Mouse (Mus musculus): ENCODE measurements around the gene Tspan3. TPM values are rescaled to one million over a fixed set of nuclear protein-coding genes. Genes with fewer than 3 reads are reported as not detected.
A peak's percentile ranks its signal among the peaks of the same experiment; 100 is the strongest.

Gene Tspan3
- polyA plus RNA-seq, 1 experiment from 2014 or later = 397 TPM

DNA sequence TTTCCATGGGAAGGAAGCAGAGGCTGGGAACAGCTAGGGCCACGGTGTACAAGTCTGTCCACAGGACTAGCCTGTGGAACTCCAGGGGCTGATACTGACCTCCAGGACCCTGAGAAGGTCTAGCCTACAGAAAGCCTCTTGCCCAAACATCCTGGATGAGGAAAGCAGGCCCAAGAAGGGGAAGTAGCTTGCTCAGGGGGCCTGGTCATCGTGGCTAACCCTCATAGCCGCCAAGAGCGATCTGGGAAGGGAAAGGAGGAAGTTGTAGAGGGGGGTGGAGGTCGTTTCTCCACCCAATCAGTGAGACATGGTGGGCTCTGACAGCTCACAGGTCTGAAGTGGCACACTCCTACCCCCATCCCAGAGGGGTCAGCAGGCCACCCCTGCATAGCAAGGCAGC is 57.1 kb downstream of the Tspan3 start:
- no peaks in the 10 kb centered on the region for H3K27me3 ChIP-seq (replicated peaks)
- no peak overlapping the region for H3K9ac ChIP-seq
- no peaks in the 10 kb centered on the region for H3K36me3 ChIP-seq
- H3K27ac ChIP-seq (ENCODE audit: poor library complexity, severe bottlenecking) = no peak overlapping the region
- H3K9me3 ChIP-seq (replicated peaks) = no peaks in the 10 kb centered on the region
- 64% methylated on average over 5 of the region's 5 CpGs for WGBS
- H3K4me1 ChIP-seq (replicated peaks) = peaks cover 15% of the 10 kb centered on the region
- no peak; the same call in 1 of the 2 replicates for ATAC-seq (ENCODE audit: insufficient number of reproducible peaks, low FRiP score)
- H3K4me3 ChIP-seq = no peak overlapping the region
- H3K4me2 ChIP-seq = no peak overlapping the region

DNA sequence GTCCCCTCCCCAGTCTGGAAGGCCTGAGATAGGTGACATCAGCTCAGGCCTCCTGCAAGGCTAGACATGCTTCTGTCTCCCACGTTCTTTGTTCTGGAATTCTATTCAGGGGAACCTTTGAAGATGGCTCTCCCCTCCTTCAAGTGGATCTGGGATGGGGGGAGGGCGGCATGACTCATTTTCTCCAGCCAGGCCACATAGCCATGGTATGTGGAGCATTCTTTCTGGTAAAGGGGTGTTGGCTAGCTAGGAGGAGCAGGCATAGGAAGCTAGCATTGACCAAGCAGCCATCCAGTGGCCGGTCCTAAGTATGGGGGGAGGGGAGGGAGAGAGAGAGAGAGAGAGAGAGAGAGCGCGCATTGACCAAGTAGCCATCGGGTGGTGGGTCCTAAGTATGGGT is 57.8 kb downstream of the Tspan3 start:
- ATAC-seq (ENCODE audit: insufficient number of reproducible peaks, low FRiP score) = peak; percentile 37; the same call in 1 of the 2 replicates
- 59% methylated on average over 6 of the region's 6 CpGs for WGBS
- peaks cover 15% of the 10 kb centered on the region for H3K4me1 ChIP-seq (replicated peaks)
- no peak overlapping the region for H3K27ac ChIP-seq (ENCODE audit: poor library complexity, severe bottlenecking)
- no peak overlapping the region for H3K4me2 ChIP-seq
- no peak overlapping the region for H3K9ac ChIP-seq
- H3K9me3 ChIP-seq (replicated peaks) = no peaks in the 10 kb centered on the region
- H3K27me3 ChIP-seq (replicated peaks) = no peaks in the 10 kb centered on the region
- no peaks in the 10 kb centered on the region for H3K36me3 ChIP-seq
- H3K4me3 ChIP-seq = no peak overlapping the region

DNA sequence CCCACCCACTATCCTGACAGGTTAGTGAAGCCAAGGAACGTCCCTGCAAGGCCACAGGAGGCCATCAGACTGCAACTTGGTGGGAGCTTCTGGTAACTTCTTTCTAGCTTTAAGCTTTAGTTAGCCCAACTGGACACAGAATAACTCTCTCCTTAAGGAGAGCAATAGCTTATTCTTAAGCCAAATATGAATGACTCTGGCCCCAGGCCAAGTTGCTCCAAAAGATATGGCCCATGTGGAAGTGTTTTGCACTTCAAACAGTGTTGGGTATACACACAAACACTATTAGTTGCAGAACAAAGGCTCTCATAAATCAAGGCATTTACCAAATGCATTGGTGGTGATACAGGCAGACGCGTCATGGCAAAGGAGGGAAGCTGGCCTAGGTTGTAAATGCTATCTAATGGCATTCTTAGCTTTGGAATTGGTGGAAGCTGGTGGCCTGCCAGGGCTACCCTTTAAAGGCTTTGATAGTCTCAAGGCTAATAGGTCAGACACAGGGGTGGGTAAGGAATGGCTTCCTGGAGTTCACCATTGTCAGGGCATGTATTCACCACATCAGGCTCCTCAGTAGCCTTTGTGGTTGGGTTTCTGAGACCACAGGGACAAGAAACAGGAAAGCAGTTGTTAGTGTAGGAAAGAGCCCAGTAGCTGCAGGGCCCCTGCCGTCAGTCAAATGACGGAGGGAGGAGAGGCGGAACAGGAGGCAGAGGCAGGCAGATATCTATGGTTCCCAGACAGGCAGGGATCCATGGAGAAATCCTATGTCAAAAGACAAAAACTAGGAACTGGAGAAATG is 58.8 kb downstream of the Tspan3 start:
- Histone ChIP-seq H3K9me3 (replicated peaks) (no peaks in the 10 kb centered on the region), H3K9ac (no peak overlapping the region), H3K27ac (ENCODE audit: poor library complexity, severe bottlenecking) (no peak overlapping the region), H3K4me1 (replicated peaks) (peaks cover 15% of the 10 kb centered on the region), H3K4me3 (no peak overlapping the region), H3K4me2 (no peak overlapping the region), H3K27me3 (replicated peaks) (no peaks in the 10 kb centered on the region), H3K36me3 (no peaks in the 10 kb centered on the region)
- 84% methylated on average over 6 of the region's 6 CpGs for WGBS
- no peak for ATAC-seq (ENCODE audit: insufficient number of reproducible peaks, low FRiP score)

DNA sequence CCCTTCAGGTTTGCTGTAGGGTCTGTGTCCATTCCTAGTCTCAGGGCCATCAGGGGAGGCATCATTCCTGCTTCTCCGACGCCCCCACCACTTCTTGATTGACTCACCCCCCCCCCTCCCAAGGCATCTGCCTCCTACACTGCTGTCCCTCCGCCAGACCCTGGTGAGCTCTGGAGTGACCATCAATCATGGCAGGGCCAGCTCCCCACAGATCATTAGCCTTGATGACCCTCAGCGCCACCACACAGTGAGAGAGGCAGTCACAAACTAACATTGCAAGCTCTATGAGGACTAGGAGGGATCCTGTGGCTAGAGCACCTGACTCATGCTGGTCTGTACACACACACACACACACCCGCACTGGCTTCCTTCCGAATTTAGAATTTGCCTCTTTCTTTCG is 60.4 kb downstream of the Tspan3 start:
- WGBS = 73% methylated on average over 7 of the region's 7 CpGs
- no peaks in the 10 kb centered on the region for H3K36me3 ChIP-seq
- no peak overlapping the region for H3K4me2 ChIP-seq
- no peak overlapping the region for H3K9ac ChIP-seq
- H3K27me3 ChIP-seq (replicated peaks) = no peaks in the 10 kb centered on the region
- no peaks in the 10 kb centered on the region for H3K9me3 ChIP-seq (replicated peaks)
- H3K4me3 ChIP-seq = no peak overlapping the region
- H3K4me1 ChIP-seq (replicated peaks) = peaks cover 15% of the 10 kb centered on the region
- no peak overlapping the region for H3K27ac ChIP-seq (ENCODE audit: poor library complexity, severe bottlenecking)
- no peak for ATAC-seq (ENCODE audit: insufficient number of reproducible peaks, low FRiP score)

- Histone ChIP-seq H3K4me3 (no peak overlapping the region), H3K36me3 (no peaks in the 10 kb centered on the region), H3K9ac (no peak overlapping the region), H3K9me3 (replicated peaks) (no peaks in the 10 kb centered on the region), H3K27me3 (replicated peaks) (no peaks in the 10 kb centered on the region), H3K4me1 (replicated peaks) (no peaks in the 10 kb centered on the region), H3K27ac (ENCODE audit: poor library complexity, severe bottlenecking) (no peak overlapping the region), H3K4me2 (no peak overlapping the region)
- no peak for ATAC-seq (ENCODE audit: insufficient number of reproducible peaks, low FRiP score)
- WGBS = 51% methylated on average over 4 of the region's 4 CpGs
These were observed 64.3 kb downstream of the Tspan3 start for GRCm38 (mm10) chr9:56101022-56101421.

DNA sequence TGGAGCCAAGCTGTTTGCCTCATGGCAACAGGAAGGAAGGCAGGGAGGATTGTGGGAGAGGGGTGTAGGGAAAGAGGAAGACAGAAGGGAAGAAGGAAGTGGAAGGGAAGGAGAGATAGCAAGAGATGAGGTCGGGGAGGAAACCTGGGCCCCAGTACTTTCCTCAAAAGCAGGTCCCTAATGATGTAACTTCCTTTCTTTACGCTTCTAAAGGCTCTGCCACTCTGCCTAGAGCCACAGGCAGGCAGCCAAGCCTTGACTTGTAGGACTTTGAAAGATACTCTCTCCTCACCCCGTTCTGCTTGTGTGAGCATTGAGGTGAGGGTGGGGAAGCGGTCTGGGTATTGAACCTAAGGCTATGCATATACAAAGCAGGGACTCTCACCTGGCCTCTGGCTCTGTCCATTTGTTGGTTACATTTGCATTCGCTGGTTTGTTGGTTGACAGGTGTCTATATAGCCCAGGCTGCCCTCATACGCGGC is 65.2 kb downstream of the Tspan3 start:
- WGBS = 72% methylated on average over 7 of the region's 7 CpGs
- no peaks in the 10 kb centered on the region for H3K36me3 ChIP-seq

GRCm38 (mm10) chr9:56097584-56098298 is 67.5 kb downstream of the Tspan3 start:
- H3K36me3 ChIP-seq = no peaks in the 10 kb centered on the region
- no peaks in the 10 kb centered on the region for H3K9me3 ChIP-seq (replicated peaks)
- 72% methylated on average over 4 of the region's 4 CpGs for WGBS
- no peaks in the 10 kb centered on the region for H3K4me1 ChIP-seq (replicated peaks)
- no peak overlapping the region for H3K9ac ChIP-seq
- H3K27me3 ChIP-seq (replicated peaks) = no peaks in the 10 kb centered on the region
- H3K4me2 ChIP-seq = no peak overlapping the region
- no peak overlapping the region for H3K4me3 ChIP-seq
- no peak for ATAC-seq (ENCODE audit: insufficient number of reproducible peaks, low FRiP score)
- H3K27ac ChIP-seq (ENCODE audit: poor library complexity, severe bottlenecking) = no peak overlapping the region

More for the DNA sequence above, 65.2 kb downstream of the Tspan3 start:
- H3K9ac ChIP-seq = no peak overlapping the region
- H3K27ac ChIP-seq (ENCODE audit: poor library complexity, severe bottlenecking) = no peak overlapping the region
- no peak overlapping the region for H3K4me2 ChIP-seq
- no peaks in the 10 kb centered on the region for H3K4me1 ChIP-seq (replicated peaks)
- H3K4me3 ChIP-seq = no peak overlapping the region
- H3K27me3 ChIP-seq (replicated peaks) = no peaks in the 10 kb centered on the region
- ATAC-seq (ENCODE audit: insufficient number of reproducible peaks, low FRiP score) = no peak
- no peaks in the 10 kb centered on the region for H3K9me3 ChIP-seq (replicated peaks)

DNA sequence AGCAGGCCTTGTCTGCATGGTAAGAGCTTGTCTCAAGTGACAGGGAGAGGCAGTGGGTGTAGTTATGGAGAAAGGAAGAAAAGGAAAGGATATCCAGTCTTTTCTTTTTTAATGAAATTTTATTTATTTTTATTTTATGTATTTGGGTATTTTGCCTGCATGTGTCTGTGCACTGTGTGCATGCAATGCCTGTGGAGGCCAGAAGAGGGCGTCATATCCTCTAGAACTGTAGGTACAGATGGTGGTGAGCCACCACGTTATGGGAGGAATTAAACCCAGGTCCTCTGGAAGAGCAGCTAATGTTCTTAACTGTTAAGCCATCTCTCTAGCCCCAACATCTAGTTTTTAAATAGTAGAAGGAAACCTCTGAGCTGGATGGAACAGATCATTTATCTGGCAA is 73.2 kb downstream of the Tspan3 start:
- no peaks in the 10 kb centered on the region for H3K9me3 ChIP-seq (replicated peaks)
- ATAC-seq (ENCODE audit: insufficient number of reproducible peaks, low FRiP score) = no peak
- no peak overlapping the region for H3K27ac ChIP-seq (ENCODE audit: poor library complexity, severe bottlenecking)
- WGBS = 43% methylated on average over 2 of the region's 2 CpGs
- no peak overlapping the region for H3K4me2 ChIP-seq
- no peak overlapping the region for H3K9ac ChIP-seq
- no peaks in the 10 kb centered on the region for H3K27me3 ChIP-seq (replicated peaks)
- H3K36me3 ChIP-seq = no peaks in the 10 kb centered on the region
- H3K4me3 ChIP-seq = no peak overlapping the region
- peaks cover 20% of the 10 kb centered on the region for H3K4me1 ChIP-seq (replicated peaks)

- no peak for ATAC-seq (ENCODE audit: insufficient number of reproducible peaks, low FRiP score)
- no peaks in the 10 kb centered on the region for H3K36me3 ChIP-seq
- no peak overlapping the region for H3K4me3 ChIP-seq
- no peaks in the 10 kb centered on the region for H3K27me3 ChIP-seq (replicated peaks)
- no peaks in the 10 kb centered on the region for H3K9me3 ChIP-seq (replicated peaks)
- H3K9ac ChIP-seq = 0 out of 2 replicates have a peak overlapping the region, but pooled peaks have one; percentile 47
- peaks cover 20% of the 10 kb centered on the region for H3K4me1 ChIP-seq (replicated peaks)
- H3K4me2 ChIP-seq = peak overlapping the region; percentile 54
- H3K27ac ChIP-seq (ENCODE audit: poor library complexity, severe bottlenecking) = no peak overlapping the region
- 72% methylated on average over 5 of the region's 5 CpGs for WGBS
These were observed 74.6 kb downstream of the Tspan3 start for GRCm38 (mm10) chr9:56090546-56091225.

DNA sequence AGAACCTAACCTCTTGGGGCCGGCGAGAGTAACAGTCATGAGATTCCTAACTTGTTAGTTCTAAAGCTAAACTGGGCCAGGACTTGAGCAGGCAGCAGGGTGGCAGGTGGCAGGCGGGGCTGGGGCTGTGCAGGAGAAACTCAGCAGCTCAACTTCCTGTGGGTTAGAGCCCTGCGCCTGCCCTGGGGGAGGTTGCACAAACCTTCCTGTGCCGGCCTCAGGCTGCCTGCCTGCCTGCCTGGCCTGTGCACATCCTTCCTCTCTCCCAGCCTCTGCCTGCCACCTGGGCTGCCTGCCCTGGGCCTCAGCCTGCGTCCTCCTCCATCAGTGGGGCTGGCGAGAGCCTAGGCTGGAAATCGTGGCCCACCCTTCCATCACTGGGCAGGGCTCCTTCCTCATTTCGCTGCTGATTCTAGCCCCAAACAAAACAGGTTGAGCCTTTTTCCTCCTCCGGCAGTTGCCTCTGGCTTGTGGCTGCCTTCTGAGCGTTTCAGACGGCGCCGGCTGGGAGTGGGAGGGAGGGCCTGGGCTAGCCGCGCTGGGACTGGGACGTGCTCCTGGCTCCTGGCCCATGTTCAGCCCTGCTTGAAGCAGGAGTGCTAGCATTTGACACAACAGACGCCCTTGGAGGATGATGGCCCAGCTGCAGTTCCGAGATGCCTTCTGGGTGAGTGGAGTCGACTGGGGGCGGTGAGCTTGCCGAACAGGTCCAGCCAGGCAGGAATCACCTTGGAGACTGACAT is 75.3 kb downstream of the Tspan3 start, which contains the start of gene Pstpip1:
Gene Pstpip1 (plus strand): TSS at position 185 of the 743 bp plus-strand sequence.
- peak within 1 kb of the TSS; percentile 55; the same call in 1 of the 2 replicates for H3K27ac ChIP-seq (ENCODE audit: poor library complexity, severe bottlenecking)
- no peak within 1 kb of the TSS for H3K4me3 ChIP-seq
- H3K4me1 ChIP-seq (replicated peaks) = peaks cover 20% of the 10 kb centered on the region
- H3K9ac ChIP-seq = peak within 1 kb of the TSS; percentile 47; the same call in 1 of the 2 replicates
- WGBS = 23% methylated on average over 22 of the region's 22 CpGs
- peak within 1 kb of the TSS; percentile 54 for H3K4me2 ChIP-seq
- H3K36me3 ChIP-seq = no peaks in the 10 kb centered on the region
- no peaks in the 10 kb centered on the region for H3K27me3 ChIP-seq (replicated peaks)
- ATAC-seq (ENCODE audit: insufficient number of reproducible peaks, low FRiP score) = peak; percentile 41; the same call in 1 of the 2 replicates
- no peaks in the 10 kb centered on the region for H3K9me3 ChIP-seq (replicated peaks)

Data from heart, embryonic 12.5 days (tissue).